Mouse (Mus musculus) left cerebral cortex, adult 18-20 months (tissue): ENCODE data around the gene Prph. TPM values are rescaled to one million over a fixed set of nuclear protein-coding genes. Genes with fewer than 3 reads are reported as not detected.

Source experiments
- DNase-seq, 2 experiments: peaks; one replicate each; pipeline ENCODE4 v3.0.0; 2021 to 2022; ENCODE audit warnings: low spot score in 2 of 2, mixed read lengths in 1 of 2
- microRNA-seq, 2 experiments: library from miRNA; unstranded; fragments of <30 nt; microRNA quantifications; one replicate each; pipeline ENCODE4 v1.2.0; 2021
- total RNA-seq, 2 experiments: library from RNA; stranded (reverse); gene quantifications; 2 replicates each; pipeline ENCODE4 v1.2.3; 2021

The Prph gene
- total RNA-seq, 2 experiments from 2014 or later: 0.77 to 2.6 TPM

DNA sequence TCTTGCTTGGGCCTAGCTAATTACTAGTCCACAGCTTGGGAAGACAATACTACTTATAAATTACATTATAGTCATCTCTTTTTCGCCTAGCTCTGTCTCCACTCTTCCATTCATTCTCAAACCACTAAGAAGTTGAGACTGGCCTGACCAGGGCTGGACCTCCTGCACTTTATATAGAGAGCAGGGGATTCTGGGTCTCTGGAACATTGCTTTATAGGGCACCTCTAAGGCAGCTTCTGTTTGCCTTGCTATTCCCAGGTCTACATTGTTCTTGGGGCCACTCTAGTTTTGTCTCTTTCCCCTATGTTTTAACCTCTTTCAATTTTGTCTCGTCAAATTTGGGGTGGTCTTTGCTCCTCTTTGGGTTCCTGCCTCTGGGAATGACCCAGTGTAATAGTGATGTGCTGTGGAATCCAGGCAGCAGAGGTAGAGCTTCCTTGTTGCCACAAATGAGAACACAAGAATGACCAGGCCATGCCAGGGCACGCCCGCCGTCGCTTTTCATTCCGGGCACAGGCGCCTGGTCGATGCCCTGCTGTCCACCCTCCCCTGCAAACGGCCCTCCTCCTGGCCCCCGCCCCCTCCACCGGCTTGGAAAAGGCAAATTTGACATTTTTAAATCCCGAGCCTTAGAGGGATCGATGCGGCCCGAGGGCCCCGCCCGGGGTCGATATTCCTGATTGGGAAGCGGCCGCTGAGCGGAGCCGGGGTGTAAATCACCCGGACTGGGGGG is 41.3 kb downstream of the Prph start:
- DNase-seq: no peak

DNA sequence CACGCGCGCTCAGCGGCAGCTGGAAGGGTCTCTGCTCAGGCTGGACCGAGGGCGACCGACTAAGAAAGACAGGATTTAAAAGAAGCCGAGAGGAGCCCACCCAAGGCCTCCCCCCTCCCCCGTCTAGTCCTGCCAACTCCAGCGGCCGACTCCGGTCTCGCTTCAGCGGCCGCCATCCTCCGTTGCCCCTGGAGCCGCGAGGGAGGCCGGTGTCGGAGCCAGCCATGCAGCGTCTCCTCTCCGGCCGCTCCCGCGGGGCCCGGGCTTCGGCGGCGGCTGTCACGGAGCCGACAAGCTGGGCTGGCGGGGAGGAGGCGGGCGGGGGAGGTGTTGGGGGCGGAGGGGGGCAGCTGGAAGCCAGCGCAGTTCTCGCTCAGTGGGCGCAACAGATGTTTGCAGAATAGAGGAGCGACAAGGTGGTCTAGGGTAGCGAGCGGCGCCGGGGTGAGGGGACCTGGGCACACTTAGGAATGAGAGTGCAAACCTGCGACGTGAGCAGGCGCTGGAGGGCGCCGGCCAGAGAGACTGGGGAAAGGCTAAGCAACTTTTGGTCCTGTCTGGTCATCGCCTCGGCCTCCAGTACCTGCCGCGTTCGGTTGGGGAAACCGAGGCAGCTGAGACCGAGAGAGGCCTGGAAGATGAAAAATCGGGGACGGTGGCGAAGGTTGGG is 42.0 kb downstream of the Prph start:
- DNase-seq: no peak

DNA sequence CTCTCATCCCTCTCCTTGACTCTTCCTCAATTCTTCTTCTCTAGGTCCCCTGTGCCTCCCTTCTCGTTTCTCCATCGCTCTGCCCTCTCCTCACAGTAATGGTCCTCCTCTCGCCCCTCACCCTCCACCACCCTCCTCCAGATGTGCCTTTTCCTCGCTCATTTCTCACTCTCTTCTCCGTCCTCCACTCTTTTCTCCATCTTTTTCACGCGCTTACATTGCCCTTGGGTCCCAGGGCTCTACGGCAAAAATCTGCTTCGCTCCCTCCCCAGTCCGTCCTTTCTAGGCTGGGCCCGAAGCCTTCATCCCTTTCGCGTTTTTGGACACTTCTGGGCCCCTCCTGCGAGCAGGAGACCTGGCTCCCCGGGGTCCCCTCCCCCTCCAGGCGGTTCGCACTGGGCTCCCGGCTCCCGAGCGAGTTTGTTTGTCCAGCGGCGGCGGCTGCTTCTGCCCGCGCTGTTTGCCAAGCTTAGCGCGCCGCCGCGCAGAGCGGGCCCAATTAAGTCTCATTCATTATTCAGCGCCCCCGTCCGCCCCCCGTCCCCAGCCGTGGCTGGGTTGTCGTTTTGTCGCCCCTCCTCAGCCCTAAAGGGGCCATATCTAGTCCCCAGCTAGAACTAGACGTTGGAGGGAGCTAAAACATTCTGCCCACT is 43.0 kb downstream of the Prph start:
- DNase-seq: peak in 1 of 2 experiments; percentile 15

DNA sequence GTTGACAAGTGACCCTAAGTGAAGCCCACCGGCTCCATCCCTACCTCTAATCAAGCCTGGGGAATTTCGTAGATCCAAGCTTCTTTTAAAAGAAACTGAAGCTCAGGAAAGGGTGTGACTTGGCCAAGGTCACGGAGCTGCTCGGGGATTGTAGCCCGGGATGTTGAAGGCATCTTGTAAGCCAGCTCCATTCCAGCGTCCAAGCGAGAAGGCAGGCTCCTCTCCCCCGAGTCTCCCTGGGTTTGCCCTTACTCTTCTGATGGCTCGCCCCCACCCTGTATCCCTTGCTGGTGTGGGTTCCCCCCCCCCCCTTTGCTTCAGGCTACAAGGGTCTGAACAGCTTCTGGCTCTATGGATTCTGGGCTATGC is 43.5 kb downstream of the Prph start:
- no peak for DNase-seq

DNA sequence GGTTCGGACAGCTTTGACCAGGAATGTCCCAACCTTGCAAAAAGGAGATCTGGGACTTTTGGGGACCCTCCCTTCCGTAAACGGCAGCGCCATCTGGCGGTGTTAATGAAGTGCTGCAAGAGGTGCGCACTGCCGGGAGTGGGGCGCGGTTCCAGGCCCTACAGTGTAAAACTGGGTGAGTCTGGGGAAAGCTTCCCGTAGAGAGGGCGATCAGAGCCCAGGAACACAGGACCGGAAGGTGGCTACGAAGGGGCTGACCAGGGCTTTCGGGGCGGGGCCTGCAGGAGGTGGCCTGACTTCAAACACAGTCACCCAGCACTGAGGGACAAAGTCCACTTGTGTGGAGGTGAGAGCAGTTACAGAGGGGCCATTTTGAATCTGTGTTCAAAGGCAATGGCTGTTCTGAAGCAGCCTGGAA is 44.2 kb downstream of the Prph start:
- peak; percentile 25 to 33 for DNase-seq

DNA sequence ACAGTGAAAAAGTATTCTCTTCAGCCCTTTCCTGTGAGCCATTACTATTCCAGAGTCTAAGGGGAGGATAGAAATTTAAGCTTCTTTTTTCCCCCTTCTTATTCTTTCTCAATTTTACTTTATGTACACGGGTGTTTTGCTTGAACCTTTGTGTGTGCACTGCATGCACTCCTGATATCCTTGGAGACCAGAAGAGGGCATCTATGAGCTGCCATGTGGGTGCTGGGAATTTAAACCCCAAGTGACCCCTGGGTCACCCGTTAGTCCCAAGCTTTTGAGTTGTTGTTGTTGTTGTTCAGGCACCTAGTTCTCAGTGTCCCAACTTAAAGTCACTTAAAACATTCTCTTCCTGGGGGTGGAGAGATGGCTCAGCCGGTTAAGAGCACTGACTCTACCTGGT is 45.0 kb downstream of the Prph start:
- no peak for DNase-seq

DNA sequence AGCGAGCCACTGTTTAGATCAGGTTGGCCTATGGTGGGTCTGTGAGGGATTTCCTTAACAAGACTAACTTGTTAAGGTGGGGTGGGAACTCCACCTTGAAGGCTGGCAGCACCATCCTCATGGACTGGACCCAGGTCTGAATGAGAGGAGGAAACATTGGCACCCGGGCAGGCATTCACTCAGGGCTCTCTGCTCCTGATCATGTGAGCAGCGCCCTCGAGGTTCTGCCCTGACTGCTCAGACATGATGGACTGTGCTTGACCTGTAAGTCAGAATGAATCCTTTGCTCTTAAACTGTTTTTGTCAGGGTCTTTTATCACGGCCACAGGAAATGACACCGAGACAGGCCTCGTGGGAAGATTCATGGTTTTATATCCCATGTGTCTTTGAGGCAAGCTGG is 50.3 kb downstream of the Prph start:
- DNase-seq: no peak

DNA sequence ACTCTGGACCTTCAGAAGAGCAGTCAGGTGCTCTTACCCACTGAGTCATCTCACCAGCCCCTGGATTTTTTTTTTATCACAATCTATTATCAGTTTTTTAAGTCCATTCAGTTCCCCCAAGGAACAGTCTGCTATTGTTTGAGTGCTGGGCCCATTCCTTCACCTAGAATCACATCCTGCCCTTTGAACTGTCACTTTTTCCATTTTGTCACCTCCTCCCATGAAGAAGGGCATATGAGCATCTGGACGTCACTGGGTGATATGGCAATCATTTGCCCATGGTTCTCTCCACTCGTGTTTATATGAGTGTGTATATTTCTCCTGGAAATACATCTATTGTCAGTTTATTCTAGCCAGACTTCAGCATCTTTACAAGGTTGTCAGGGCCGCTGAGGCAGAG is 52.9 kb downstream of the Prph start:
- no peak for DNase-seq

Small RNA genes within 50 kb of the gene (microRNA-seq; reads per million reads assigned to microRNA genes)
- gene Mir6960: 0 reads per million in 2 experiments

Other genes with a start within 250 kb of the Prph start
- gene Ddn, start 245.7 kb upstream of the Prph start, total RNA-seq: 100 to 1,000 TPM; 778 to 797 TPM
- 10 to 100 TPM; 54.6 to 56.2 TPM for gene Prkag1, start 223.7 kb upstream of the Prph start, total RNA-seq
- gene Kmt2d, start 184.0 kb upstream of the Prph start, total RNA-seq: 10 to 100 TPM; 74.3 to 77.8 TPM
- gene Rhebl1, start 160.6 kb upstream of the Prph start, total RNA-seq: 10 to 100 TPM in 1 of 2 experiments, 1 to 10 TPM in 1; 8.6 to 12.9 TPM
- under 1 TPM; 0.21 to 0.26 TPM for gene Dhh, start 156.6 kb upstream of the Prph start, total RNA-seq
- 10 to 100 TPM; 12.9 to 17.9 TPM for gene Lmbr1l, start 136.9 kb upstream of the Prph start, total RNA-seq
- 100 to 1,000 TPM; 584 to 602 TPM for gene Tuba1b, start 120.6 kb upstream of the Prph start, total RNA-seq
- gene Gm49450, start 101.6 kb upstream of the Prph start, total RNA-seq: not detected
- gene Tuba1a, start 101.5 kb upstream of the Prph start, total RNA-seq: 100 to 1,000 TPM; 874 to 893 TPM
- gene Tuba1c, start 25.3 kb upstream of the Prph start, total RNA-seq: 10 to 100 TPM; 65.4 to 66.8 TPM
- not detected for gene Troap, start 19.4 kb downstream of the Prph start, total RNA-seq
- not detected for gene C1ql4, start 32.6 kb downstream of the Prph start, total RNA-seq
- not detected for gene Dnajc22, start 38.0 kb downstream of the Prph start, total RNA-seq
- gene Spats2, start 70.7 kb downstream of the Prph start, total RNA-seq: 10 to 100 TPM; 32.5 to 33.5 TPM
- gene Kcnh3, start 169.7 kb downstream of the Prph start, total RNA-seq: 100 to 1,000 TPM; 160 to 178 TPM
- gene Mcrs1, start 196.8 kb downstream of the Prph start, total RNA-seq: 10 to 100 TPM; 82.3 to 83.1 TPM
- gene Prpf40b, start 239.9 kb downstream of the Prph start, total RNA-seq: 100 to 1,000 TPM in 1 of 2 experiments, 10 to 100 TPM in 1; 93.7 to 100 TPM
- 1 to 10 TPM; 1.5 to 1.8 TPM for gene Fam186b, start 240.7 kb downstream of the Prph start, total RNA-seq